Mouse (Mus musculus) stomach, embryonic 16.5 days (tissue): ENCODE data around the gene Samd13. TPM values are rescaled to one million over a fixed set of nuclear protein-coding genes. Genes with fewer than 3 reads are reported as not detected.

Experiments
- ATAC-seq: fragments of 200-750 bp; cut with Nextera tagmentation; 2 replicates; pipeline ENCODE4 v1.8.0; 2017; ENCODE audit warnings: moderate number of reproducible peaks, moderate TSS enrichment; ENCODE audit not compliant: insufficient read depth, low FRiP score
- H3K27ac ChIP-seq: fragments of 300-500 bp; sonication (generic); 2 replicates; pipeline ENCODE4 v1.5.1; 2014; ENCODE audit warnings: low read length
- H3K27me3 ChIP-seq: fragments of 300-500 bp; sonication (generic); 2 replicates; pipeline ENCODE4 v1.6.1; 2014; ENCODE audit warnings: low read length, control low read depth, mixed read lengths; ENCODE audit not compliant: control insufficient read depth, insufficient read depth
- H3K36me3 ChIP-seq: fragments of 300-500 bp; sonication (generic); 2 replicates; pipeline ENCODE4 v1.6.1; 2014; ENCODE audit warnings: low read length; ENCODE audit not compliant: control insufficient read depth, insufficient read depth
- H3K4me1 ChIP-seq: fragments of 300-500 bp; sonication (generic); 2 replicates; pipeline ENCODE4 v1.6.1; 2014; ENCODE audit warnings: low read length, control low read depth, mixed read lengths; ENCODE audit not compliant: control insufficient read depth, insufficient read depth
- H3K4me2 ChIP-seq: fragments of 300-500 bp; sonication (generic); 2 replicates; pipeline ENCODE4 v1.6.1; 2014; ENCODE audit warnings: low read depth, low read length, mixed read lengths
- H3K4me3 ChIP-seq: fragments of 300-500 bp; sonication (generic); replicated peaks from 2 replicates; pipeline ENCODE4 v1.5.1; 2014; ENCODE audit warnings: mild to moderate bottlenecking, low read length
- H3K9ac ChIP-seq: fragments of 300-500 bp; sonication (generic); 2 replicates; pipeline ENCODE4 v1.6.1; 2014; ENCODE audit warnings: low read length
- H3K9me3 ChIP-seq: fragments of 300-500 bp; sonication (generic); replicated peaks from 2 replicates; pipeline ENCODE4 v1.6.1; 2016; ENCODE audit warnings: low read length, control low read depth; ENCODE audit not compliant: control insufficient read depth
- WGBS: fragments of 180-500 bp; shearing (Covaris S2); extraction: QIAGEN DNeasy Blood & Tissue Kit; methylation state at CpG from one replicate; pipeline ENCODE4 v1.1.7; 2014; 5-methylcytosine and 5-hydroxymethylcytosine counted together
- polyA plus RNA-seq: library from polyadenylated mRNA; unstranded; fragments of >200 nt; fragmentation: Nextera tagmentation; extraction: Ambion mirVana; gene quantifications from 2 replicates; pipeline ENCODE4 v1.2.1, GENCODE M21; 2015

The Samd13 gene
- polyA plus RNA-seq, 1 experiment from 2014 or later: 0.98 TPM

DNA sequence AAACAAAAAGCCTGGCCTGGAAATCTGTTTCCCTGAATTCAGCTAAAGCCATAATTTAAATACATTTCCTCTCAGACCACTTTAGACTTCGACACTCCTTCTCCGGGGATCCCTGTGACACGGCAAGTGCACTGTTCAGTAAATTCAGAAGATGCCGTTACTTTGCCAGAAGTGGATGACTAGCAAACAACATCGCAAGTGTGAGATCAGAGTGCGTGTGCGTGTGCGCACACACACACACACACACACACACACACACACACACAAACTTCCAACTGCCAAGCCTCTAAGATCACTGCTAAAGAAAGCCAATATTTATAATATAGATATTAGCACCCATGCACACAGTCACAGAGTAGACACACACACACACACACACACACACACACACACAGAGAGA, 3.7 kb downstream of the Samd13 start:
- H3K9ac ChIP-seq: no peak overlapping the region
- H3K4me3 ChIP-seq: peak overlapping the region; percentile 30; the same call in 1 of the 2 replicates
- H3K4me2 ChIP-seq: peak overlapping the region; percentile 53
- no peak for ATAC-seq
- no peak overlapping the region for H3K27ac ChIP-seq
- WGBS: 62% methylated on average over 8 of the region's 8 CpGs
- H3K27me3 ChIP-seq: no peaks in the 10 kb centered on the region
- no peaks in the 10 kb centered on the region for H3K9me3 ChIP-seq
- H3K4me1 ChIP-seq: 0 out of 2 replicates have a peak, but pooled peaks cover 5% of the 10 kb centered on the region
- H3K36me3 ChIP-seq: no peaks in the 10 kb centered on the region

DNA sequence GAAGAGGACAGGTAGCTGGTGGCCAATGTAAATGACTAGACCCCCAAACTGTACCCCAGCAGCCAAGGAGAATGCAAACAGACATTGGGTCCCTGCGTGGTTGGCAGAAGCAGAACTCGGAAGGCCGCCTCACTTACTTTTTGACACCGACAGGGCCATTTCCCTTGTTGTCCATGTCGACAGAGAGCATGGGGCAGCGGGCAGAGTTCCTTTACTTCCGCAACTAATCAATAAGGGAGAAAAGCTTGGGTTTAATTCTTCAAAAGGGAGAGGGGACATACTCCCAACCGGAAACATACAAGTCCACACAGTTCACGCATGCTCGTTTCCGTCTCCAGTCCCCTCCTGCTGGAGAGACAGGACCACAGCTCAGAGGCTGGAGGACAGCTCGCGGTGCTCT, 4.8 kb downstream of the Samd13 start:
- 0 out of 2 replicates have a peak, but pooled peaks cover 5% of the 10 kb centered on the region for H3K4me1 ChIP-seq
- ATAC-seq: no peak
- H3K36me3 ChIP-seq: no peaks in the 10 kb centered on the region
- H3K27ac ChIP-seq: no peak overlapping the region
- no peak overlapping the region for H3K4me3 ChIP-seq
- no peak overlapping the region for H3K9ac ChIP-seq
- WGBS: 86% methylated on average over 13 of the region's 13 CpGs
- no peaks in the 10 kb centered on the region for H3K27me3 ChIP-seq
- H3K4me2 ChIP-seq: no peak overlapping the region
- H3K9me3 ChIP-seq: no peaks in the 10 kb centered on the region

DNA sequence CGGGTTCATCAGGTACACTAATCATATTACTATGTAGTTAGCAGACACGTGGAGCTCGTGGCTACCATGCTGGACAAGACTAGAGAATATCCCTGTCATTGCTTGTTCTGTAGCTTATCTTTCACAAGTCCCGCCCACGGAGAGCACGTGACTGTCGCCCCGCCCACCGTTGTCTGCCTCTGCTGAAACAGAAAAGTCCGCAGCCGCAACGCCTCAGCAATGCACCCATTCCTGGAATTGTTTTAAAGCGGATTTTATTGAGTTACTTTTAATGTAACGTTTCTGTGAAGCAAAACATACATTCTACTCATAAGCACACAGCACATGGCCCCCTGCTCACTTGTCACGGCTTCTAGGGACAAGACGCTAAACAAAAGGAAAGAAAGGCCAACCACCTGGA, 5.7 kb downstream of the Samd13 start:
- H3K4me1 ChIP-seq: 0 out of 2 replicates have a peak, but pooled peaks cover 3% of the 10 kb centered on the region
- H3K27me3 ChIP-seq: no peaks in the 10 kb centered on the region
- H3K9ac ChIP-seq: no peak overlapping the region
- H3K4me3 ChIP-seq: no peak overlapping the region
- ATAC-seq: no peak
- WGBS: 92% methylated on average over 16 of the region's 16 CpGs
- H3K36me3 ChIP-seq: no peaks in the 10 kb centered on the region
- H3K4me2 ChIP-seq: no peak overlapping the region
- H3K9me3 ChIP-seq: no peaks in the 10 kb centered on the region
- H3K27ac ChIP-seq: no peak overlapping the region

GRCm38 (mm10) chr3:146676193-146676592, 9.2 kb downstream of the Samd13 start:
- no peak for ATAC-seq
- Histone ChIP-seq H3K4me1 (no peaks in the 10 kb centered on the region), H3K9me3 (no peaks in the 10 kb centered on the region), H3K27ac (no peak overlapping the region), H3K4me3 (no peak overlapping the region), H3K27me3 (no peaks in the 10 kb centered on the region), H3K4me2 (no peak overlapping the region), H3K36me3 (no peaks in the 10 kb centered on the region), H3K9ac (no peak overlapping the region)
- 89% methylated on average over 4 of the region's 4 CpGs for WGBS

DNA sequence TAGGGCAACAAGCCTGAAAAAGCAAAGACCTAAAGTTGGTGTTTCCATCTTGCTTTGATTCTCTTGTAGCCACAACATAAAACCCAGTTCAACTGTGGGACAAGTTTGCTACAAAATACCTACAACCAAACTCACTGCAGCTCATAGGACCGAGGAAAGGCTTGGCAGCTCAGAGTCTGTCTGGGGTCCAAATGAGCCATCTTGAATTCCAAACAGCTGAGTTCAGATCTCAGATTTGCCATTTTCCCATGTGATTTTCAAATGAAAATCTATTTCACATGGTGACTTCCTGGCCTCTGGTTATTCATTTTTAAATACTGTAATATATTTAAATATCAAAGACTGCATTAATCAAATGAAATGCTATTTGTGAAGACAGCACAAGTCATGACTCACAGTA, 10.3 kb downstream of the Samd13 start:
- H3K4me2 ChIP-seq: no peak overlapping the region
- H3K27me3 ChIP-seq: no peaks in the 10 kb centered on the region
- ATAC-seq: no peak
- H3K9ac ChIP-seq: no peak overlapping the region
- 90% methylated on average over 1 of the region's 1 CpGs for whole genome bisulfite sequencing
- H3K36me3 ChIP-seq: no peaks in the 10 kb centered on the region
- no peaks in the 10 kb centered on the region for H3K4me1 ChIP-seq
- H3K4me3 ChIP-seq: no peak overlapping the region
- no peak overlapping the region for H3K27ac ChIP-seq
- H3K9me3 ChIP-seq: no peaks in the 10 kb centered on the region

GRCm38 (mm10) chr3:146671121-146671520, 14.3 kb downstream of the Samd13 start:
- no peak for ATAC-seq

GRCm38 (mm10) chr3:146661907-146662306, 23.5 kb downstream of the Samd13 start:
- ATAC-seq: no peak
- Histone ChIP-seq H3K36me3 (no peaks in the 10 kb centered on the region), H3K9ac (no peak overlapping the region), H3K4me1 (no peaks in the 10 kb centered on the region), H3K9me3 (no peaks in the 10 kb centered on the region), H3K4me2 (no peak overlapping the region), H3K27me3 (no peaks in the 10 kb centered on the region), H3K4me3 (no peak overlapping the region), H3K27ac (no peak overlapping the region)
- 73% methylated on average over 7 of the region's 7 CpGs for WGBS

More at GRCm38 (mm10) chr3:146671121-146671520, 14.3 kb downstream of the Samd13 start:
- Histone ChIP-seq H3K9ac (no peak overlapping the region), H3K4me1 (no peaks in the 10 kb centered on the region), H3K36me3 (no peaks in the 10 kb centered on the region), H3K4me3 (no peak overlapping the region), H3K27me3 (no peaks in the 10 kb centered on the region), H3K27ac (no peak overlapping the region), H3K4me2 (no peak overlapping the region), H3K9me3 (no peaks in the 10 kb centered on the region)
- WGBS: 60% methylated on average over 2 of the region's 2 CpGs

GRCm38 (mm10) chr3:146661001-146661400, 24.4 kb downstream of the Samd13 start:
- ATAC-seq: no peak

GRCm38 (mm10) chr3:146659321-146659720, 26.1 kb downstream of the Samd13 start:
- 87% methylated on average over 5 of the region's 5 CpGs for WGBS
- Histone ChIP-seq H3K27me3 (no peaks in the 10 kb centered on the region), H3K9me3 (no peaks in the 10 kb centered on the region), H3K9ac (no peak overlapping the region), H3K27ac (no peak overlapping the region), H3K4me2 (no peak overlapping the region), H3K36me3 (no peaks in the 10 kb centered on the region), H3K4me1 (no peaks in the 10 kb centered on the region; the same call in 1 of the 2 replicates), H3K4me3 (no peak overlapping the region)
- no peak for ATAC-seq

More at GRCm38 (mm10) chr3:146661001-146661400, 24.4 kb downstream of the Samd13 start:
- no peak overlapping the region for H3K4me3 ChIP-seq
- H3K36me3 ChIP-seq: no peaks in the 10 kb centered on the region
- 60% methylated on average over 6 of the region's 6 CpGs for WGBS
- no peak overlapping the region for H3K9ac ChIP-seq
- no peak overlapping the region for H3K4me2 ChIP-seq
- H3K4me1 ChIP-seq: no peaks in the 10 kb centered on the region
- no peaks in the 10 kb centered on the region for H3K27me3 ChIP-seq
- no peaks in the 10 kb centered on the region for H3K9me3 ChIP-seq
- H3K27ac ChIP-seq: no peak overlapping the region
